Mouse (Mus musculus) bone marrow, adult 2 months (tissue): ENCODE results near the gene Hook2.

Source experiments
- CTCF ChIP-seq: fragments of 200-500 bp; IDR thresholded peaks from 2 replicates; pipeline ENCODE4 v1.5.1; 2011; ENCODE audit warnings: low read length, control low read depth; ENCODE audit not compliant: control insufficient read depth, insufficient read depth
- POLR2A ChIP-seq: fragments of 200-500 bp; IDR thresholded peaks from 2 replicates; pipeline ENCODE4 v1.6.1; 2011; ENCODE audit warnings: low read depth, mild to moderate bottlenecking, control low read depth, low read length, borderline replicate concordance; ENCODE audit not compliant: control insufficient read depth

DNA sequence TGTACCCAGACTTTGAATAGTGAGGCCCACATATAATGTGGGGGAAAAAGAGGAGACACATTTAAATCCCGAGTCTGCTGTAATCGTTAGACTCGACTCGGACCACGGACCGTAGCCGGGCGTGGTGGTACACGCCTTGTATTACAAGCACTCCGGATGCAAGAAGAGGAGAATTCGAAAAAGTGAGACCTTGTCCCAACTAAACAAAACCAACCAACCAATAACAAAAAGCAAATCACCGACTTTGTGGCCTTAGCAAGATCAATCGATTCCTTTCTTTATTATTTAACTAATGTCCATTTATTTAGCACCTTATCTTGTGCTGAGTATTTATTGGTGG lies 37.1 kb downstream of the Hook2 start:
- TF ChIP-seq CTCF (no peak), POLR2A (no peak)
